In the genomic region with DNA sequence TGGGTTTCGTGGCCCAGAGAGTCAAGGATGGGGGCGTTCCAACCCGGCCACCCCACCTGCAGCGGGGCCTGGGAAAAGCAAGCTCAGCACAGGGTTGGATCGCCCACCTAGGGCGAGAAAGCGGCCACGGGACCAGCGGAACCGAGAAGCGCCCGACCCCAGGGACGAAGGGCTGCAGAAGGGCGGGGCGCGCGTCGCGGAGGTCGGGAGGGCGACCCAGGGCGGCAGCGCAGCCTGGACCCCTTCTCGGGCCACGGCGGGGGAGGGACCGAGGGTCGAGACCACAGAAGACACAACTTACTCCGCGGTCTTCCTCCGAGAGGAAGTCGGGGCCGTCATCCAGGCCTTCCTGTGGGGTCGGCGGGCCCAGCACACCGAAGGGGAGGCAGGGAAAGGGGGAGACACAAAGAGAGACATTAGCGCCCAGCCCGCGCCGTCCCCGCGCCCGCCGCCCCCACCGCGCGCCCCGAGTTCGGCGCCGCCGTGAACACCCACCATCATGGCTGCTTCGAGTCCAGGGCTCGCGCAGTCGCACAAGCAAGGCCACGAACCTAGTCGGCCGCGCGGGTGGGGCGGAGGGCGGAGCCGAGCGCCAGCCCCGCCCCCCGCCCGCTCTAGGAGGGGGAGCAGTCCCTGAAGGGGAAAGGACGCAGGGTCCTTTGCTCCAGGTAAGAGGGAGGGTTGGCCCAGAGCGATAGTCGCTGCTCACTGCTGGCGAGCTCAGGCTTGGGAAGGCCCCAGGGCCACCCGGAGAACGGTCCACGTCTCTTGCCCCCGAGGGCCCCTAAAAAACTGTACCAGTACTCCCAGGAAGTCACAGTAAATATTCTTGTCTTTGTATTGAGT, we compare ENCODE assay signal across 7 mouse cellular contexts. TPM values are rescaled to one million over a fixed set of nuclear protein-coding genes. Genes with fewer than 3 reads are reported as not detected.
A peak's percentile ranks its signal among the peaks of the same experiment; 100 is the strongest.
DNase-seq lines count a peak whose midpoint lies in the region; ATAC-seq lines count a peak whose summit lies in the region.

TSS of gene Snx6 (minus strand) at position 551 of the 846 bp plus-strand sequence.

- peaks cover 25% of the 10 kb centered on the region for H3K4me1 ChIP-seq in intestine, embryonic 14.5 days (replicated peaks; ENCODE audit: control insufficient read depth, insufficient read depth, low read length)

- WGBS in intestine, embryonic 14.5 days = under 1% methylated on average over 76 of the region's 76 CpGs

- peak within 1 kb of the TSS; percentile 85 for H3K27ac ChIP-seq in intestine, embryonic 14.5 days (ENCODE audit: low read depth)

- peak within 1 kb of the TSS; percentile 99 for H3K9ac ChIP-seq in intestine, embryonic 14.5 days (ENCODE audit: low read length)

- H3K9me3 ChIP-seq in intestine, embryonic 14.5 days (ENCODE audit: control insufficient read depth, low read length) = no peaks in the 10 kb centered on the region

- ATAC-seq in intestine, embryonic 14.5 days (replicated peaks; ENCODE audit: low FRiP score, low TSS enrichment, low read depth) = peak; percentile 95

- intact Hi-C loops in left cerebral cortex, postnatal 14 days (cut with DNase I) = no loop called here

- peak; percentile 85 to 94 for DNase-seq in adrenal gland, adult (ENCODE audit: inconsistent age in 2 of 2, low spot score in 1 of 2)
- DNase-seq in embryo, embryonic 10.5 days (ENCODE audit: low spot score) = peak; percentile 89
- DNase-seq in gastrocnemius, postnatal 25 days = peak; percentile 87
- peak; percentile 89 for DNase-seq in intestine, embryonic 14.5 days (ENCODE audit: low spot score)
- DNase-seq in left cerebral cortex, postnatal 14 days (ENCODE audit: low spot score in 2 of 2) = peak; percentile 79 to 87
- DNase-seq in mesoderm, embryonic 11.5 days (ENCODE audit: low read depth, low spot score) = peak; percentile 88
- peak; percentile 87 for DNase-seq in right cerebral cortex, postnatal 4 days

- H3K4me3 ChIP-seq in intestine, embryonic 14.5 days (ENCODE audit: low read depth, low read length) = peak within 1 kb of the TSS; percentile 98

- peak within 1 kb of the TSS; percentile 70 for H3K4me2 ChIP-seq in intestine, embryonic 14.5 days (ENCODE audit: low read length)

- no peaks in the 10 kb centered on the region for H3K27me3 ChIP-seq in intestine, embryonic 14.5 days (replicated peaks; ENCODE audit: control insufficient read depth, insufficient read depth, low read length)

- H3K36me3 ChIP-seq in intestine, embryonic 14.5 days (ENCODE audit: control insufficient read depth, insufficient read depth, low read length) = no peaks in the 10 kb centered on the region; the same call in 1 of the 2 replicates

RNA-seq across cellular contexts. Expression of gene Snx6, which starts in this region (rescaled TPM):
- 10 to 100 TPM; 17.2 to 18.6 TPM for total RNA-seq in gastrocnemius, postnatal 25 days (2021)
- 178 and 189 TPM in 2 replicates for polyA plus RNA-seq in intestine, embryonic 14.5 days (2014; fragmentation: Nextera tagmentation; extraction: Ambion mirVana)
- total RNA-seq in left cerebral cortex, postnatal 14 days (2021) = 10 to 100 TPM; 49.0 to 50.5 TPM

Comparison
In these comparisons a context has a peak if more than half of its experiments do, and no peak if none do; other contexts are left out.
1. Peak in every context shown above with its lines: DNase-seq, ATAC-seq, H3K4me3 ChIP-seq and H3K27ac ChIP-seq.